Mouse (Mus musculus) G1E-ER4 (cell line): ENCODE results near the gene Vps37c. TPM values are rescaled to one million over a fixed set of nuclear protein-coding genes. Genes with fewer than 3 reads are reported as not detected.

ENCODE experiments used
- GATA1 ChIP-seq: IDR thresholded peaks from one replicate; pipeline ENCODE4 v1.8.0; 2012; ENCODE audit warnings: low read length, inconsistent platforms
- polyA plus RNA-seq: library from polyadenylated mRNA; stranded (reverse); fragments of >175 nt; gene quantifications from 2 replicates; pipeline ENCODE4 v1.2.3, GENCODE M21; 2012

Gene Vps37c
- polyA plus RNA-seq, 1 experiment, result 43.0 TPM

GRCm38 (mm10) chr19:10742145-10742544 lies 53.6 kb downstream of the Vps37c start:
- no peak for TF ChIP-seq GATA1

GRCm38 (mm10) chr19:10742565-10742964 lies 54.0 kb downstream of the Vps37c start:
- no peak for TF ChIP-seq GATA1

GRCm38 (mm10) chr19:10747182-10747581 lies 58.6 kb downstream of the Vps37c start:
- TF ChIP-seq GATA1, result no peak

- TF ChIP-seq GATA1, result no peak
Measured at GRCm38 (mm10) chr19:10747718-10748117, 59.2 kb downstream of the Vps37c start.

- TF ChIP-seq GATA1, result no peak
Measured at GRCm38 (mm10) chr19:10748401-10749102, 60.0 kb downstream of the Vps37c start.

- TF ChIP-seq GATA1, result no peak
Measured at GRCm38 (mm10) chr19:10749295-10749694, 60.8 kb downstream of the Vps37c start.

- TF ChIP-seq GATA1, result no peak
Measured at GRCm38 (mm10) chr19:10750161-10750560, 61.6 kb downstream of the Vps37c start.

- no peak for TF ChIP-seq GATA1
Measured at GRCm38 (mm10) chr19:10751607-10752006, 63.1 kb downstream of the Vps37c start.

GRCm38 (mm10) chr19:10752106-10752505 lies 63.6 kb downstream of the Vps37c start:
- no peak for TF ChIP-seq GATA1

- no peak for TF ChIP-seq GATA1
Measured at GRCm38 (mm10) chr19:10752646-10753045, 64.1 kb downstream of the Vps37c start.

- TF ChIP-seq GATA1, result no peak
Measured at GRCm38 (mm10) chr19:10757125-10757524, 68.6 kb downstream of the Vps37c start.

- no peak for TF ChIP-seq GATA1
Measured at GRCm38 (mm10) chr19:10757526-10757925, 69.0 kb downstream of the Vps37c start.

GRCm38 (mm10) chr19:10758708-10759107 lies 70.2 kb downstream of the Vps37c start:
- TF ChIP-seq GATA1, result no peak

- no peak for TF ChIP-seq GATA1
Measured at GRCm38 (mm10) chr19:10759525-10759924, 71.0 kb downstream of the Vps37c start.

- no peak for TF ChIP-seq GATA1
Measured at GRCm38 (mm10) chr19:10759983-10760831, 71.7 kb downstream of the Vps37c start.

GRCm38 (mm10) chr19:10761794-10762415 lies 73.4 kb downstream of the Vps37c start:
- TF ChIP-seq GATA1, result no peak
